Mouse (Mus musculus): Measurements from ENCODE around the gene Ptrh2.

- TF ChIP-seq CTCF (conservative IDR thresholded peaks at IDR 0.05; ENCODE audit: insufficient read depth, insufficient read length, low read depth, low read length) = no peak
- TF ChIP-seq POLR2A (IDR thresholded peaks at IDR 0.05; ENCODE audit: low read depth, low read length) = no peak
Observed at GRCm38 (mm10) chr11:86654096-86654495, 29.7 kb upstream of the Ptrh2 start.

Data from kidney, adult 2 months (tissue).